Mouse (Mus musculus) adrenal gland, postnatal 36 days (tissue): ENCODE measurements around the gene Kcna7. TPM values are rescaled to one million over a fixed set of nuclear protein-coding genes. Genes with fewer than 3 reads are reported as not detected.

Experiments
- DNase-seq, 2 experiments: peaks; one replicate each; pipeline ENCODE4 v3.0.0; 2021; ENCODE audit warnings: mixed read lengths in 1 of 2
- total RNA-seq, 2 experiments: library from RNA; stranded (reverse); gene quantifications; 2 replicates each; pipeline ENCODE4 v1.2.3; 2021

Gene Kcna7
- total RNA-seq, 2 experiments from 2014 or later, result not detected

GRCm38 (mm10) chr7:45420615-45420919, 15.1 kb downstream of the Kcna7 start, which contains the start of gene Lhb:
Lhb (plus strand) TSS chr7:45420820.
- DNase-seq, result no peak

- DNase-seq, result no peak
Measured at GRCm38 (mm10) chr7:45421194-45421593, 15.7 kb downstream of the Kcna7 start.

- no peak for DNase-seq
Measured at GRCm38 (mm10) chr7:45426556-45426955, 21.1 kb downstream of the Kcna7 start.

GRCm38 (mm10) chr7:45433835-45434202, 28.4 kb downstream of the Kcna7 start:
- no peak for DNase-seq

- DNase-seq, result peak; percentile 100
Measured at GRCm38 (mm10) chr7:45434203-45435015, 29.0 kb downstream of the Kcna7 start, which contains the start of gene Gys1. Gys1 (plus strand) TSS chr7:45434844.

- peak in 1 of 2 experiments; percentile 45 for DNase-seq
Measured at GRCm38 (mm10) chr7:45435038-45435437, 29.6 kb downstream of the Kcna7 start.

- no peak for DNase-seq
Measured at GRCm38 (mm10) chr7:45436444-45436843, 31.0 kb downstream of the Kcna7 start.

- no peak for DNase-seq
Measured at GRCm38 (mm10) chr7:45437046-45437445, 31.6 kb downstream of the Kcna7 start.

- no peak for DNase-seq
Measured at GRCm38 (mm10) chr7:45437521-45438276, 32.2 kb downstream of the Kcna7 start, which contains the start of gene Ruvbl2. Ruvbl2 (minus strand) TSS chr7:45438096.

GRCm38 (mm10) chr7:45443526-45444420, 38.3 kb downstream of the Kcna7 start:
- DNase-seq, result peak in 1 of 2 experiments; percentile 57

GRCm38 (mm10) chr7:45446589-45446988, 41.1 kb downstream of the Kcna7 start:
- DNase-seq, result no peak

- DNase-seq, result peak in 1 of 2 experiments; percentile 64
Measured at GRCm38 (mm10) chr7:45447325-45447990, 42.0 kb downstream of the Kcna7 start.

GRCm38 (mm10) chr7:45449974-45450373, 44.5 kb downstream of the Kcna7 start:
- DNase-seq, result no peak

- DNase-seq, result peak; percentile 85 to 89
Measured at GRCm38 (mm10) chr7:45451344-45451982, 46.0 kb downstream of the Kcna7 start.

- DNase-seq, result no peak
Measured at GRCm38 (mm10) chr7:45454971-45455370, 49.5 kb downstream of the Kcna7 start.

- DNase-seq, result no peak
Measured at GRCm38 (mm10) chr7:45455932-45456696, 50.7 kb downstream of the Kcna7 start.

- no peak for DNase-seq
Measured at GRCm38 (mm10) chr7:45456721-45457203, 51.3 kb downstream of the Kcna7 start.

GRCm38 (mm10) chr7:45457204-45458060, 52.0 kb downstream of the Kcna7 start:
- no peak for DNase-seq
